Mouse (Mus musculus) lung, postnatal 0 days (tissue): ENCODE results near the gene Tbx5. TPM values are rescaled to one million over a fixed set of nuclear protein-coding genes. Genes with fewer than 3 reads are reported as not detected.
A peak's percentile ranks its signal among the peaks of the same experiment; 100 is the strongest.

ENCODE experiments used
- ATAC-seq: fragments of 200-750 bp; cut with Nextera tagmentation; 2 replicates; pipeline ENCODE4 v1.8.0; 2017; ENCODE audit warnings: moderate library complexity
- DNase-seq: peaks from one replicate; pipeline ENCODE4 v3.0.0-alpha.2; 2016; ENCODE audit warnings: low spot score
- H3K27ac ChIP-seq: fragments of 300-500 bp; sonication (generic); 2 replicates; pipeline ENCODE4 v1.5.1; 2014; ENCODE audit warnings: antibody characterized with exemption, mild to moderate bottlenecking, low read length, mixed read lengths
- H3K27me3 ChIP-seq: fragments of 300-500 bp; sonication (generic); replicated peaks from 2 replicates; pipeline ENCODE4 v1.6.1; 2014; ENCODE audit warnings: low read length, mixed read lengths; ENCODE audit not compliant: insufficient read depth
- H3K36me3 ChIP-seq: fragments of 300-500 bp; sonication (generic); 2 replicates; pipeline ENCODE4 v1.6.1; 2014; ENCODE audit warnings: low read length, mixed read lengths; ENCODE audit not compliant: insufficient read depth
- H3K4me1 ChIP-seq: fragments of 300-500 bp; sonication (generic); 2 replicates; pipeline ENCODE4 v1.6.1; 2014; ENCODE audit warnings: antibody characterized with exemption, low read depth, low read length, mixed read lengths; ENCODE audit not compliant: insufficient read depth
- H3K4me2 ChIP-seq: fragments of 300-500 bp; sonication (generic); replicated peaks from 2 replicates; pipeline ENCODE4 v1.6.1; 2014; ENCODE audit warnings: low read depth, mild to moderate bottlenecking, low read length, moderate library complexity, mixed read lengths
- H3K4me3 ChIP-seq: fragments of 300-500 bp; sonication (generic); 2 replicates; pipeline ENCODE4 v1.5.1; 2014; ENCODE audit warnings: low read depth, low read length
- H3K9ac ChIP-seq: fragments of 300-500 bp; sonication (generic); replicated peaks from 2 replicates; pipeline ENCODE4 v1.6.1; 2014; ENCODE audit warnings: low read depth, mild to moderate bottlenecking
- H3K9me3 ChIP-seq: fragments of 300-500 bp; sonication (generic); 2 replicates; pipeline ENCODE4 v1.6.1; 2016; ENCODE audit warnings: low read length, mixed read lengths
- CTCF ChIP-seq: IDR thresholded peaks from 2 replicates; pipeline ENCODE4 v1.5.1; 2016; ENCODE audit warnings: antibody characterized with exemption, mild to moderate bottlenecking
- EP300 ChIP-seq: IDR thresholded peaks from 2 replicates; pipeline ENCODE4 v1.6.1; 2016; ENCODE audit warnings: antibody characterized with exemption, mild to moderate bottlenecking, control low read depth
- WGBS: fragments of 180-500 bp; shearing (Covaris S2); extraction: QIAGEN DNeasy Blood & Tissue Kit; methylation state at CpG from one replicate; pipeline ENCODE4 v1.1.7; 2014; 5-methylcytosine and 5-hydroxymethylcytosine counted together
- polyA plus RNA-seq: library from polyadenylated mRNA; unstranded; fragments of >200 nt; fragmentation: Nextera tagmentation; extraction: Ambion mirVana; gene quantifications from 2 replicates; pipeline ENCODE4 v1.2.1, GENCODE M21; 2015

Gene Tbx5
- polyA plus RNA-seq: 25.3 and 26.7 TPM in 2 replicates

GRCm38 (mm10) chr5:119832479-119832796 is at the start of gene Tbx5:
Gene Tbx5, plus strand, starts transcription at chr5:119832668.
- no peaks in the 10 kb centered on the region for H3K36me3 ChIP-seq
- DNase-seq (peak; percentile 60), ATAC-seq (peak; percentile 32)
- H3K9me3 ChIP-seq: no peaks in the 10 kb centered on the region
- 5% methylated on average over 16 of the region's 16 CpGs for WGBS
- no peaks in the 10 kb centered on the region for H3K4me1 ChIP-seq
- H3K4me2 ChIP-seq: peak within 1 kb of the TSS; percentile 67
- peak within 1 kb of the TSS; percentile 58 for H3K4me3 ChIP-seq
- H3K9ac ChIP-seq: peak within 1 kb of the TSS; percentile 71
- H3K27ac ChIP-seq: peak within 1 kb of the TSS; percentile 87
- H3K27me3 ChIP-seq: peaks cover 18% of the 10 kb centered on the region
- TF ChIP-seq EP300: no peak
- no peak; the same call in 1 of the 2 replicates for TF ChIP-seq CTCF

DNA sequence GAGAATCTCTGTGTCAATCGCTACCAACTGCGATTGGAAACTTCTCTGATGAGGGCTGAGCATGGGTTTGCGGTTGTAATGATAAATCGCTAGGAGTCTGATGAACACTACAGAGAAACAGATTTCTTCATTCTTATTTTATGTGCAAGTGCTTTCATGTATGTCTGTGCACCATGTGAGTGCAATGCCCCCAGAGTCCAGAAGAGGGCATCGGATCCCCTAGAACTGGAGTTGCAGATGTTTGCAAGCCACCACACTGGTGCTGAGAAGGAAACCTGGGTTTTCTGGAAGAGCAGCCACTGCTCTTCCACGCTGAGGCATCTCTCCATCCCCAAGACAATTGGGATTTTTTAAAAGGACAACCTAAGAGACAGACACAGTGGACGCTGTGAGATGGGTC is 46.5 kb upstream of the Tbx5 start:
- Histone ChIP-seq H3K27ac (no peak overlapping the region), H3K9me3 (no peaks in the 10 kb centered on the region), H3K4me2 (no peak overlapping the region), H3K9ac (no peak overlapping the region), H3K4me3 (no peak overlapping the region), H3K4me1 (no peaks in the 10 kb centered on the region), H3K27me3 (no peaks in the 10 kb centered on the region), H3K36me3 (no peaks in the 10 kb centered on the region)
- ATAC-seq (no peak), DNase-seq (no peak)
- WGBS: 88% methylated on average over 7 of the region's 7 CpGs
- peak; percentile 34 for TF ChIP-seq CTCF
- TF ChIP-seq EP300: no peak

DNA sequence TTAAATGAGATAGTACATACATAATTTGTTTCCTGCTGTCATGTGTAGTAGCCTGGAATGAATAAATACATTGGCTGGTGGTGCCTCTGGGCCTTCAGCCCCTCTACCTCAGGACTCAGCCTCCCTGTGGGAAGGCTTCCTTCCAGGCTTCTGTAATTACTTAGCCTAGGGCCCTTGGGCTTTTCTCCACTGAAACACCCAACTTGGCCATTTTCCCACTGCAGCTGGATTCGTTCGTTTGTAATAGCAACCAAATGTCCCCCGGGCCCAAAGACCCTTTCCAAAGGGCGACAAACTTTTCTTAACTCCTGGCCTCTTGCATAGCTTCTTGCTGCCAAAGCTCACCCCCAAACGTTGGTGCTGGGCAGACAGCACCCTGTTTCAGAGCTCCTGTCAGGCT is 40.8 kb upstream of the Tbx5 start:
- no peaks in the 10 kb centered on the region; the same call in 1 of the 2 replicates for H3K27me3 ChIP-seq
- H3K4me1 ChIP-seq: no peaks in the 10 kb centered on the region
- no peak overlapping the region for H3K27ac ChIP-seq
- H3K4me3 ChIP-seq: no peak overlapping the region
- DNase-seq: no peak
- no peak overlapping the region for H3K9ac ChIP-seq
- ATAC-seq: no peak
- WGBS: 25% methylated on average over 5 of the region's 5 CpGs
- TF ChIP-seq CTCF (no peak), EP300 (no peak)
- no peak overlapping the region for H3K4me2 ChIP-seq
- no peaks in the 10 kb centered on the region for H3K9me3 ChIP-seq
- no peaks in the 10 kb centered on the region for H3K36me3 ChIP-seq

GRCm38 (mm10) chr5:119793972-119794371 is 38.5 kb upstream of the Tbx5 start:
- no peak overlapping the region for H3K27ac ChIP-seq
- no peak for DNase-seq
- no peak overlapping the region for H3K9ac ChIP-seq
- H3K36me3 ChIP-seq: no peaks in the 10 kb centered on the region
- H3K4me1 ChIP-seq: no peaks in the 10 kb centered on the region
- no peak overlapping the region for H3K4me2 ChIP-seq
- H3K9me3 ChIP-seq: no peaks in the 10 kb centered on the region
- TF ChIP-seq CTCF (no peak), EP300 (no peak)
- peaks cover 9% of the 10 kb centered on the region; the same call in 1 of the 2 replicates for H3K27me3 ChIP-seq
- no peak for ATAC-seq
- WGBS: 8% methylated on average over 4 of the region's 4 CpGs
- H3K4me3 ChIP-seq: no peak overlapping the region

GRCm38 (mm10) chr5:119795376-119795775 is 37.1 kb upstream of the Tbx5 start:
- Histone ChIP-seq H3K27me3 (peaks cover 14% of the 10 kb centered on the region; the same call in 1 of the 2 replicates), H3K4me3 (no peak overlapping the region), H3K4me2 (no peak overlapping the region), H3K27ac (no peak overlapping the region), H3K9me3 (no peaks in the 10 kb centered on the region), H3K9ac (no peak overlapping the region), H3K36me3 (no peaks in the 10 kb centered on the region), H3K4me1 (no peaks in the 10 kb centered on the region)
- 28% methylated on average over 6 of the region's 6 CpGs for WGBS
- TF ChIP-seq CTCF: no peak
- TF ChIP-seq EP300: no peak
- no peak for ATAC-seq
- no peak for DNase-seq

DNA sequence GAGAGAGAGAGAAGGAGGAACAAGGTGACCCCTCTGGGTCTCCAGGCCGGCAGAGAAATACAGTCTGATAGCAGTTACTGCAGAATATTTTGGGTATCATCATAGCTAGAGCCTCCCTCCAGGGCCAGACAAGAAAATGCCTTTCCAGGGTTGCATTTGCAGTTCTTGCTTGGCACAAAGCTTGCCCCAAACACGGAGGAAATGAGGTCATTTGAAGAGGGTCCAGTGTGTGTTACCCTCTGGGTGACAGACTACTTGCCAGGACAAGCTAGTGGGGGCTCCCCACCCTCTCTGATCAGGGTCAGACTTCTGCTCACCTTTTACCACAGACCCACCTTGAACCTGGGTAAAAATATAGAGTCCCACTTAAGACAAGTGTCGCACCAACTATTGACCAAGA is 36.7 kb upstream of the Tbx5 start:
- 31% methylated on average over 3 of the region's 3 CpGs for WGBS
- Histone ChIP-seq H3K4me2 (no peak overlapping the region), H3K4me3 (no peak overlapping the region), H3K27me3 (peaks cover 16% of the 10 kb centered on the region; the same call in 1 of the 2 replicates), H3K9me3 (no peaks in the 10 kb centered on the region), H3K9ac (no peak overlapping the region), H3K36me3 (no peaks in the 10 kb centered on the region), H3K4me1 (no peaks in the 10 kb centered on the region), H3K27ac (no peak overlapping the region)
- ATAC-seq (no peak), DNase-seq (no peak)
- no peak for TF ChIP-seq CTCF
- no peak for TF ChIP-seq EP300
